Mouse (Mus musculus): Measurements from ENCODE around the gene Adgrl4.

DNA sequence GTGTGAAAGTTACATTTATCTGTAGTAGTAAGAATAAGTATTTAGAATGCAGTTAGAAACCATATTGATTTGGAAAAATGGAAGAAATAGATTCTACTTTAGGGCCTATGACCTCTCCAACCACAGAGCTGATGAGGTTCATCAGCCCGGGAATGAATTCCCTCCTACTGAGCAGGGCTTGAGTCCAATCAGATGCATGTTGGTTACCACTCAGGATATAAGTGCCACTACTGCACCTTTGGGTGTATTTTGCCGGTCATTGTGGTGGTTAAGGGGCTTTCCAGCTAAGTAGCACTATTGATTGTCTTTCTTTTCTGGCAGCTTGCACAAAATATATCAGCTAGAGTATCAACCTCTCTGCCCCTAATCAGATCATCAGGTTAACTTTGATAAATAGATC is 118.9 kb downstream of the Adgrl4 start:
- TF ChIP-seq MAX (IDR thresholded peaks at IDR 0.05) = no peak
- no peak for TF ChIP-seq CTCF (IDR thresholded peaks at IDR 0.05; ENCODE audit: control insufficient read depth, insufficient read depth, insufficient read length)
- no peak for TF ChIP-seq CEBPB (IDR thresholded peaks at IDR 0.05; ENCODE audit: low read depth)
- no peak for TF ChIP-seq USF1 (IDR thresholded peaks at IDR 0.05; ENCODE audit: low read depth)
- no peak for TF ChIP-seq MYOG (IDR thresholded peaks at IDR 0.05; ENCODE audit: control insufficient read depth, extremely low read depth, insufficient read length)
